Mouse (Mus musculus) urinary bladder, postnatal 36 days (tissue): ENCODE results near the gene Iqgap2.

Source experiments
- DNase-seq, 2 experiments: peaks; one replicate each; pipeline ENCODE4 v3.0.0; 2022; ENCODE audit warnings: low spot score in 2 of 2, mixed read lengths in 1 of 2

Gene Iqgap2

GRCm38 (mm10) chr13:95618859-95619258 lies 272.9 kb downstream of the Iqgap2 start:
- no peak for DNase-seq

- peak; percentile 62 to 68 for DNase-seq
These were observed 273.4 kb downstream of the Iqgap2 start, which contains the start of gene F2r for GRCm38 (mm10) chr13:95618309-95618712. Gene F2r (minus strand): TSS chr13:95618487.

GRCm38 (mm10) chr13:95617671-95618171 lies 274.0 kb downstream of the Iqgap2 start:
- DNase-seq, result no peak

- DNase-seq, result no peak
These were observed 274.5 kb downstream of the Iqgap2 start for GRCm38 (mm10) chr13:95617082-95617670.

GRCm38 (mm10) chr13:95616512-95616911 lies 275.2 kb downstream of the Iqgap2 start:
- DNase-seq, result no peak

GRCm38 (mm10) chr13:95614757-95615156 lies 277.0 kb downstream of the Iqgap2 start:
- DNase-seq, result no peak

- DNase-seq, result no peak
These were observed 279.5 kb downstream of the Iqgap2 start for GRCm38 (mm10) chr13:95612243-95612642.

GRCm38 (mm10) chr13:95611752-95612151 lies 280.0 kb downstream of the Iqgap2 start:
- no peak for DNase-seq

- DNase-seq, result no peak
These were observed 280.7 kb downstream of the Iqgap2 start for GRCm38 (mm10) chr13:95610786-95611562.

GRCm38 (mm10) chr13:95609088-95609420 lies 282.7 kb downstream of the Iqgap2 start:
- no peak for DNase-seq

GRCm38 (mm10) chr13:95608416-95609087 lies 283.2 kb downstream of the Iqgap2 start:
- DNase-seq, result no peak

GRCm38 (mm10) chr13:95607019-95607418 lies 284.7 kb downstream of the Iqgap2 start:
- DNase-seq, result no peak

- DNase-seq, result no peak
These were observed 287.4 kb downstream of the Iqgap2 start for GRCm38 (mm10) chr13:95604288-95604687.

- no peak for DNase-seq
These were observed 291.8 kb downstream of the Iqgap2 start for GRCm38 (mm10) chr13:95599833-95600359.

- DNase-seq, result no peak
These were observed 293.3 kb downstream of the Iqgap2 start for GRCm38 (mm10) chr13:95598232-95598920.

GRCm38 (mm10) chr13:95597578-95597977 lies 294.1 kb downstream of the Iqgap2 start:
- DNase-seq, result no peak

GRCm38 (mm10) chr13:95596689-95597088 lies 295.0 kb downstream of the Iqgap2 start:
- DNase-seq, result no peak

- no peak for DNase-seq
These were observed 295.8 kb downstream of the Iqgap2 start for GRCm38 (mm10) chr13:95595921-95596320.

- no peak for DNase-seq
These were observed 296.3 kb downstream of the Iqgap2 start for GRCm38 (mm10) chr13:95595411-95595810.

- DNase-seq, result no peak
These were observed 298.9 kb downstream of the Iqgap2 start for GRCm38 (mm10) chr13:95592860-95593259.

GRCm38 (mm10) chr13:95591606-95592005 lies 300.1 kb downstream of the Iqgap2 start:
- no peak for DNase-seq

- DNase-seq, result no peak
These were observed 304.1 kb downstream of the Iqgap2 start for GRCm38 (mm10) chr13:95587628-95588027.
